Mouse (Mus musculus) forebrain, embryonic 13.5 days (tissue): Measurements from ENCODE around the gene Six5. TPM values are rescaled to one million over a fixed set of nuclear protein-coding genes. Genes with fewer than 3 reads are reported as not detected.
A peak's percentile ranks its signal among the peaks of the same experiment; 100 is the strongest.

Experiments
- ATAC-seq: fragments of 200-750 bp; cut with Nextera tagmentation; 2 replicates; pipeline ENCODE4 v1.8.0; 2017
- H3K27ac ChIP-seq: fragments of 300-500 bp; sonication (generic); 2 replicates; pipeline ENCODE4 v1.5.1; 2015; ENCODE audit warnings: inconsistent platforms, mild to moderate bottlenecking, moderate library complexity
- H3K27me3 ChIP-seq: fragments of 300-500 bp; sonication (generic); 2 replicates; pipeline ENCODE4 v1.6.1; 2015; ENCODE audit warnings: mild to moderate bottlenecking, inconsistent platforms
- H3K36me3 ChIP-seq: fragments of 300-500 bp; sonication (generic); 2 replicates; pipeline ENCODE4 v1.6.1; 2015; ENCODE audit warnings: mild to moderate bottlenecking, inconsistent platforms; ENCODE audit not compliant: poor library complexity, severe bottlenecking
- H3K4me1 ChIP-seq: fragments of 300-500 bp; sonication (generic); 2 replicates; pipeline ENCODE4 v1.6.1; 2015; ENCODE audit warnings: inconsistent platforms
- H3K4me2 ChIP-seq: fragments of 300-500 bp; sonication (generic); 2 replicates; pipeline ENCODE4 v1.6.1; 2015; ENCODE audit warnings: inconsistent platforms, mild to moderate bottlenecking, moderate library complexity
- H3K4me3 ChIP-seq: fragments of 300-500 bp; sonication (generic); 2 replicates; pipeline ENCODE4 v1.5.1; 2015; ENCODE audit warnings: mild to moderate bottlenecking, inconsistent platforms
- H3K9ac ChIP-seq: fragments of 300-500 bp; sonication (generic); 2 replicates; pipeline ENCODE4 v1.6.1; 2015; ENCODE audit warnings: mild to moderate bottlenecking, inconsistent platforms
- H3K9me3 ChIP-seq: fragments of 300-500 bp; sonication (generic); replicated peaks from 2 replicates; pipeline ENCODE4 v1.6.1; 2016; ENCODE audit warnings: inconsistent platforms
- WGBS: fragments of 180-500 bp; shearing (Covaris S2); methylation state at CpG from one replicate; pipeline ENCODE4 v1.1.7; 2015; 5-methylcytosine and 5-hydroxymethylcytosine counted together
- polyA plus RNA-seq: library from polyadenylated mRNA; unstranded; fragments of >200 nt; fragmentation: Nextera tagmentation; extraction: Ambion mirVana; gene quantifications from 2 replicates; pipeline ENCODE4 v1.2.1, GENCODE M21; 2015

The Six5 gene
- polyA plus RNA-seq, 1 experiment from 2014 or later: 3.5 TPM

- Histone ChIP-seq H3K36me3 (peaks cover 38% of the 10 kb centered on the region), H3K4me2 (peak overlapping the region; percentile 94), H3K27ac (peak overlapping the region; percentile 74), H3K9ac (peak overlapping the region; percentile 99), H3K4me1 (peaks cover 21% of the 10 kb centered on the region), H3K9me3 (no peaks in the 10 kb centered on the region), H3K27me3 (no peaks in the 10 kb centered on the region), H3K4me3 (peak overlapping the region; percentile 100)
- ATAC-seq: no peak
- WGBS: 0% methylated on average over 22 of the region's 22 CpGs
Measured at GRCm38 (mm10) chr7:19076586-19076991, 17.8 kb upstream of the Six5 start.

- H3K4me1 ChIP-seq: peaks cover 21% of the 10 kb centered on the region
- H3K27ac ChIP-seq: no peak overlapping the region
- ATAC-seq: no peak
- WGBS: 85% methylated on average over 14 of the region's 14 CpGs
- H3K36me3 ChIP-seq: peaks cover 50% of the 10 kb centered on the region
- H3K9ac ChIP-seq: peak overlapping the region; percentile 99
- H3K9me3 ChIP-seq: no peaks in the 10 kb centered on the region
- H3K27me3 ChIP-seq: no peaks in the 10 kb centered on the region
- H3K4me2 ChIP-seq: peak overlapping the region; percentile 94
- H3K4me3 ChIP-seq: peak overlapping the region; percentile 100
Measured at GRCm38 (mm10) chr7:19077761-19078160, 16.6 kb upstream of the Six5 start.

GRCm38 (mm10) chr7:19078732-19079131, 15.7 kb upstream of the Six5 start:
- H3K4me2 ChIP-seq: no peak overlapping the region
- H3K9ac ChIP-seq: 0 out of 2 replicates have a peak overlapping the region, but pooled peaks have one; percentile 12
- H3K4me3 ChIP-seq: no peak overlapping the region
- H3K4me1 ChIP-seq: peaks cover 27% of the 10 kb centered on the region
- no peak for ATAC-seq
- no peaks in the 10 kb centered on the region for H3K27me3 ChIP-seq
- H3K27ac ChIP-seq: no peak overlapping the region
- H3K36me3 ChIP-seq: peaks cover 59% of the 10 kb centered on the region
- 85% methylated on average over 3 of the region's 3 CpGs for WGBS
- no peaks in the 10 kb centered on the region for H3K9me3 ChIP-seq

- Histone ChIP-seq H3K27me3 (no peaks in the 10 kb centered on the region), H3K4me1 (peaks cover 31% of the 10 kb centered on the region), H3K9me3 (no peaks in the 10 kb centered on the region), H3K4me3 (no peak overlapping the region), H3K9ac (no peak overlapping the region), H3K36me3 (peaks cover 66% of the 10 kb centered on the region), H3K4me2 (no peak overlapping the region), H3K27ac (no peak overlapping the region)
- 89% methylated on average over 19 of the region's 19 CpGs for WGBS
- ATAC-seq: no peak
Measured at GRCm38 (mm10) chr7:19080451-19080950, 13.9 kb upstream of the Six5 start.

GRCm38 (mm10) chr7:19082171-19082570, 12.2 kb upstream of the Six5 start:
- WGBS: 91% methylated on average over 4 of the region's 4 CpGs
- ATAC-seq: no peak
- H3K4me3 ChIP-seq: no peak overlapping the region
- H3K4me1 ChIP-seq: peaks cover 29% of the 10 kb centered on the region
- no peak overlapping the region for H3K4me2 ChIP-seq
- H3K27me3 ChIP-seq: no peaks in the 10 kb centered on the region
- no peak overlapping the region for H3K9ac ChIP-seq
- H3K27ac ChIP-seq: no peak overlapping the region
- H3K9me3 ChIP-seq: no peaks in the 10 kb centered on the region
- H3K36me3 ChIP-seq: peaks cover 72% of the 10 kb centered on the region

GRCm38 (mm10) chr7:19083096-19083495, 11.3 kb upstream of the Six5 start:
- Histone ChIP-seq H3K4me1 (peaks cover 20% of the 10 kb centered on the region), H3K36me3 (peaks cover 78% of the 10 kb centered on the region)
- WGBS: 68% methylated on average over 6 of the region's 6 CpGs

GRCm38 (mm10) chr7:19083701-19084100, 10.7 kb upstream of the Six5 start, which contains the start of gene Dmpk:
Dmpk (plus strand) TSS chr7:19083849.
- no peak for ATAC-seq

More at GRCm38 (mm10) chr7:19083096-19083495, 11.3 kb upstream of the Six5 start:
- Histone ChIP-seq H3K4me3 (no peak overlapping the region), H3K27ac (no peak overlapping the region), H3K9ac (no peak overlapping the region), H3K9me3 (no peaks in the 10 kb centered on the region), H3K4me2 (no peak overlapping the region), H3K27me3 (no peaks in the 10 kb centered on the region)
- no peak for ATAC-seq

GRCm38 (mm10) chr7:19084277-19084771, 10.1 kb upstream of the Six5 start:
- Histone ChIP-seq H3K9ac (no peak overlapping the region), H3K27ac (no peak overlapping the region), H3K4me1 (peaks cover 19% of the 10 kb centered on the region), H3K4me3 (no peak overlapping the region), H3K27me3 (no peaks in the 10 kb centered on the region), H3K36me3 (peaks cover 78% of the 10 kb centered on the region), H3K9me3 (no peaks in the 10 kb centered on the region), H3K4me2 (no peak overlapping the region)
- no peak for ATAC-seq
- WGBS: 78% methylated on average over 6 of the region's 6 CpGs

More at GRCm38 (mm10) chr7:19083701-19084100, 10.7 kb upstream of the Six5 start, which contains the start of gene Dmpk:
- peaks cover 78% of the 10 kb centered on the region for H3K36me3 ChIP-seq
- no peak within 1 kb of the TSS for H3K4me2 ChIP-seq
- 53% methylated on average over 10 of the region's 10 CpGs for WGBS
- H3K27me3 ChIP-seq: no peaks in the 10 kb centered on the region
- no peak within 1 kb of the TSS for H3K4me3 ChIP-seq
- H3K9ac ChIP-seq: no peak within 1 kb of the TSS
- H3K4me1 ChIP-seq: peaks cover 19% of the 10 kb centered on the region
- no peak within 1 kb of the TSS for H3K27ac ChIP-seq
- H3K9me3 ChIP-seq: no peaks in the 10 kb centered on the region

GRCm38 (mm10) chr7:19084921-19085473, 9.4 kb upstream of the Six5 start:
- Histone ChIP-seq H3K9ac (no peak overlapping the region), H3K4me1 (peaks cover 19% of the 10 kb centered on the region), H3K4me2 (no peak overlapping the region), H3K27me3 (no peaks in the 10 kb centered on the region), H3K36me3 (peaks cover 77% of the 10 kb centered on the region), H3K4me3 (no peak overlapping the region), H3K27ac (no peak overlapping the region), H3K9me3 (no peaks in the 10 kb centered on the region)
- no peak for ATAC-seq
- 23% methylated on average over 9 of the region's 9 CpGs for WGBS

GRCm38 (mm10) chr7:19085495-19085894, 8.9 kb upstream of the Six5 start:
- Histone ChIP-seq H3K9ac (no peak overlapping the region), H3K4me2 (no peak overlapping the region), H3K9me3 (no peaks in the 10 kb centered on the region), H3K4me1 (peaks cover 19% of the 10 kb centered on the region), H3K4me3 (no peak overlapping the region), H3K36me3 (peaks cover 76% of the 10 kb centered on the region), H3K27ac (no peak overlapping the region; the same call in 1 of the 2 replicates), H3K27me3 (no peaks in the 10 kb centered on the region)
- ATAC-seq: no peak
- WGBS: 13% methylated on average over 6 of the region's 6 CpGs

- Histone ChIP-seq H3K27ac (no peak overlapping the region), H3K4me3 (no peak overlapping the region), H3K27me3 (peaks cover 5% of the 10 kb centered on the region), H3K9me3 (no peaks in the 10 kb centered on the region), H3K4me2 (no peak overlapping the region), H3K4me1 (peaks cover 19% of the 10 kb centered on the region), H3K36me3 (peaks cover 76% of the 10 kb centered on the region), H3K9ac (no peak overlapping the region)
- ATAC-seq: no peak
- 15% methylated on average over 14 of the region's 14 CpGs for WGBS
Measured at GRCm38 (mm10) chr7:19086042-19086441, 8.4 kb upstream of the Six5 start.

- Histone ChIP-seq H3K27me3 (peaks cover 12% of the 10 kb centered on the region), H3K4me1 (peaks cover 23% of the 10 kb centered on the region), H3K4me2 (no peak overlapping the region), H3K27ac (no peak overlapping the region), H3K4me3 (no peak overlapping the region), H3K9ac (no peak overlapping the region), H3K36me3 (peaks cover 76% of the 10 kb centered on the region), H3K9me3 (no peaks in the 10 kb centered on the region)
- ATAC-seq: no peak
- 62% methylated on average over 18 of the region's 18 CpGs for WGBS
Measured at GRCm38 (mm10) chr7:19086760-19087159, 7.6 kb upstream of the Six5 start.
